Mouse (Mus musculus) neural tube, embryonic 14.5 days (tissue): ENCODE data around the gene Akt1. TPM values are rescaled to one million over a fixed set of nuclear protein-coding genes. Genes with fewer than 3 reads are reported as not detected.

Experiments used
- ATAC-seq: fragments of 200-750 bp; cut with Nextera tagmentation; 2 replicates; pipeline ENCODE4 v1.8.0; 2017; ENCODE audit warnings: low read depth, mild to moderate bottlenecking, moderate TSS enrichment, moderate library complexity
- H3K27ac ChIP-seq: fragments of 300-500 bp; sonication (generic); 2 replicates; pipeline ENCODE4 v1.5.1; 2014; ENCODE audit warnings: low read depth, mild to moderate bottlenecking, control low read depth, low read length, moderate library complexity, mixed read lengths
- H3K27me3 ChIP-seq: fragments of 300-500 bp; sonication (generic); 2 replicates; pipeline ENCODE4 v1.6.1; 2014; ENCODE audit warnings: low read length; ENCODE audit not compliant: control insufficient read depth, insufficient read depth
- H3K36me3 ChIP-seq: fragments of 300-500 bp; sonication (generic); 2 replicates; pipeline ENCODE4 v1.6.1; 2014; ENCODE audit warnings: low read length, mixed read lengths; ENCODE audit not compliant: control insufficient read depth, insufficient read depth
- H3K4me1 ChIP-seq: fragments of 300-500 bp; sonication (generic); 2 replicates; pipeline ENCODE4 v1.6.1; 2014; ENCODE audit warnings: low read length; ENCODE audit not compliant: control insufficient read depth, insufficient read depth
- H3K4me2 ChIP-seq: fragments of 300-500 bp; sonication (generic); 2 replicates; pipeline ENCODE4 v1.6.1; 2014; ENCODE audit warnings: mild to moderate bottlenecking, low read depth, low read length, control low read depth
- H3K4me3 ChIP-seq: fragments of 300-500 bp; sonication (generic); 2 replicates; pipeline ENCODE4 v1.5.1; 2014; ENCODE audit warnings: low read depth, low read length, control low read depth, mixed read lengths
- H3K9ac ChIP-seq: fragments of 300-500 bp; sonication (generic); replicated peaks from 2 replicates; pipeline ENCODE4 v1.6.1; 2014; ENCODE audit warnings: low read depth, mild to moderate bottlenecking, control low read depth, low read length, mixed read lengths
- H3K9me3 ChIP-seq: fragments of 300-500 bp; sonication (generic); 2 replicates; pipeline ENCODE4 v1.6.1; 2016; ENCODE audit warnings: low read length; ENCODE audit not compliant: control insufficient read depth
- WGBS: fragments of 180-500 bp; shearing (Covaris S2); extraction: QIAGEN DNeasy Blood & Tissue Kit; methylation state at CpG from one replicate; pipeline ENCODE4 v1.1.7; 2014; 5-methylcytosine and 5-hydroxymethylcytosine counted together
- polyA plus RNA-seq: library from polyadenylated mRNA; unstranded; fragments of >200 nt; fragmentation: Nextera tagmentation; extraction: Ambion mirVana; gene quantifications from 2 replicates; pipeline ENCODE4 v1.2.1, GENCODE M21; 2014

Gene Akt1
- polyA plus RNA-seq, 1 experiment from 2014 or later: 57.9 TPM

DNA sequence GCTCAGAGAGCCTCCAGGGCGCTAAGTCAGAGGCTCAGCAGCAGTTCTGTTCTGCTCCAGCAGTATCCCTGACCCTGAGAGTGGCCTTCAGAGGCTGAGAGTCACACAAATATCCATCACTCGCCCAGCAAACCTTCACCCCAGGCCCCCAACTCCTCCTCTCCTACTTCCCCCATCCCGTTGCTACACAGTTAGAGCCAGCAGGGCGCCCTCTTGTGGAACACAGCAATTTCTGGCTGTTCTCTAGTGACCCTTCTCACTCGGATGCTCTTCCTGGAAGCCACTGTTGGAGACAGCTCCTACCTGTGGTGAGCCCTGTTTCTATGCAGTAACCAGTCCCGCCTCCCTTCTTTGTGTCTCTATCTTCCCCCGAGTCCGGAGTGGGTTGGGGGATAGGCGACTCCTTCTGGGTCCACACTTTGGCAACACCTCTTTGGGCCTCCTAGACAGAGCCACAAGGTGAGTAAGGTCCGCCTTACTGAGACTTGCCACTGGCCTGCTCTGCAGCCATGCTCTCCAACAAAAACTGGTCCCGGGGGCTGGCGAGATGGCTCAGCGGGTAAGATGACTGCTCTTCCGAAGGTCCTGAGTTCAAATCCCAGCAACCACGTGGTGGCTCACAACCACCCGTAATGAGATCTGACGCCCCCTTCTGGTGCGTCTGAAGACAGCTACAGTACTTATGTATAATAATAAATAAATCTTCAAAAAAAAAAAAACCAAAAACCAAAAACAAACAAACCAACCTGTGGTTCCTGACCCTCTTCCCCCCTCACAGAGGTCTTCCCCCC is 756 bp upstream of the Akt1 start:
- Histone ChIP-seq H3K9me3 (no peaks in the 10 kb centered on the region), H3K27me3 (peaks cover 17% of the 10 kb centered on the region), H3K4me3 (0 out of 2 replicates have a peak overlapping the region, but pooled peaks have one; percentile 87), H3K4me1 (peaks cover 43% of the 10 kb centered on the region), H3K36me3 (no peaks in the 10 kb centered on the region), H3K9ac (no peak overlapping the region), H3K4me2 (peak overlapping the region; percentile 74; the same call in 1 of the 2 replicates), H3K27ac (peak overlapping the region; percentile 89)
- peak; percentile 50 for ATAC-seq
- WGBS: 15% methylated on average over 18 of the region's 18 CpGs

DNA sequence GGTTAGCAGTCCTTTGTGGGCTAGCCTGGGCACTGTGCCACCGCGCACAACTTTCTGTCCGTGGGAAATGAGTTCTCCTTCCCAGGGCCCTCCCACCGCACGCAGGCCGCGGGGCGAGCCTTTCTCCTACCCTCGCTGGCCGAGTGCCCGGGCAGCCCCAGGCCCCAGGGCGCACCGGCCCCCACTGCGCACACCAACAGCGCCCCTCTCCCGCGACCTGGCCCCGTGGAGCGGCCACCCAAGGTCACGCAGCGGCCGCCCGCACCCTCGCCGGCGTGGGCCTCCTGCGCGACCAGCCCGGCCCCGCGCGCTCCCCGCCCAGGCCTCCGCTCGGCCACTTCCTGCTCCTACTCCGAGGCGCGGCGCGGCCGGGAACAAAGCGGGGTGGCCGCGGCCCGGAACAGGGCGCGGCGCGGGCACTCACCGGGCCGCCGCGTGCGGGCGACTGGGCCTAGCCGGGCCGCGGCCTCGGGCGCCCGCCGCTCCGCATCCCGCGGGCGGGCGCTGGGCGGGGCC is 1.1 kb downstream of the Akt1 start:
- H3K27ac ChIP-seq: peak overlapping the region; percentile 89
- peak; percentile 5; the same call in 1 of the 2 replicates for ATAC-seq
- no peaks in the 10 kb centered on the region for H3K9me3 ChIP-seq
- peaks cover 12% of the 10 kb centered on the region; the same call in 1 of the 2 replicates for H3K36me3 ChIP-seq
- H3K4me3 ChIP-seq: peak overlapping the region; percentile 87
- H3K4me2 ChIP-seq: peak overlapping the region; percentile 74
- H3K4me1 ChIP-seq: peaks cover 32% of the 10 kb centered on the region
- H3K9ac ChIP-seq: peak overlapping the region; percentile 90
- WGBS: 0% methylated on average over 45 of the region's 68 CpGs
- 0 out of 2 replicates have a peak, but pooled peaks cover 2% of the 10 kb centered on the region for H3K27me3 ChIP-seq

DNA sequence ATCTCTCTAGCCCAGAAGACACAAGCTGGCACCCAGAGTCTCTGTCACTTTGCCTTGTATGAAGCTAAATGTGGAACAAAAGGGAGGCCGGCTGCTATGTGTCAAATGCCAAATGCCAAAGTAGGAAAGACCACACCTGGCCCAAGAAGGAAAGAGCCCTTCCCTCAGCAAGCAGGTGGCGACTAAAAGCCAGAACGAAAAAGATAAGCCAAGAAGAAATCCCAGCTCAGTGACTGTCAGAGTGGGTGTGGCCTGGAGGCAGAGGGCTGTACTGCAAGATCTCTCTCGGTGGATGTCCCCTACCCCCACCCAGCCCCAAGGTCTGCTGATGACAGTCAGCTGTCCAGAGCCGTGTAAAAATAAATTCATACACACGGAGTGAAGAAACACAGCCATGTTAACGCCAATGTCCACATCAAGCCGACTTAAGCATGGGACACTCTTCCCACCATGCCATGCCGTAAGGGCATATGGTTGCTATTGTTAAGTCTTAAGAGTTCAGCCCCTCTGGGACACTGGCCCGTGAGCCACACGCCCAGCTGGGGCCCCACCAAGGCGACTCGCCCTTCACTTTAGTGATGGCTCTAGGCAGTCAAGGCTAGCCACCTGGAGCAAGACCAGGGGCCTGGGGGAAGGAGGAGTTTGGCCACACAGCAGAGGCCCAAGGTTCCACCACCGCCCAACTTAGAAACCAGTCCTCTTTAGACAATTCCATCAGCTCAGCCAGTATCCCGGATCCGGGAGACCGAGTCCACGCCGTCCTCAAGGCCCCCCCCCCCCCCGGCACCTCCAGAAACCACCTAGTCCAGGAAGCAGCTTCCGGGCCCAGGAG is 1.7 kb downstream of the Akt1 start:
- Histone ChIP-seq H3K36me3 (peaks cover 19% of the 10 kb centered on the region; the same call in 1 of the 2 replicates), H3K4me2 (peak overlapping the region; percentile 74), H3K27ac (peak overlapping the region; percentile 89), H3K4me1 (peaks cover 34% of the 10 kb centered on the region), H3K27me3 (no peaks in the 10 kb centered on the region), H3K9ac (peak overlapping the region; percentile 90), H3K9me3 (no peaks in the 10 kb centered on the region), H3K4me3 (peak overlapping the region; percentile 87)
- WGBS: 5% methylated on average over 17 of the region's 21 CpGs
- peak; percentile 12; the same call in 1 of the 2 replicates for ATAC-seq

DNA sequence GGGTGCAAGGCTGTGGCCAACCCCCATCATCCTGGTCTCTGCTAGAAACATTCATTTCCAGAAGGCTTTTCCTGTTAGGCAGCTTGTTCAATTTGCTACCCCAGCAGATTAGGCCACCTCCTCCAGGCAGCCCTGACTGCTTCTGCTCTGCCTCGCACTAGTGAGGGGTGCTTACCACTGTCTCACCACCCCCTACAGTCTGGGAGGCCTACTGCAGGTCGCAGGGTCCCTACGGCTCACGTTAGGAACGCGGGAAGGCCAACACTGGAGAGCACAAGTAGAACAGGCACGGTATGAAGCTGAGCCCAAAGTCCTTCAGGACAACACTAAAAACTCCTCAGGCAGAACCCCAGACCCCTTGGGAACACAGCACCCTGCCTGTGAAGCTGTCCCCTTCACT is 2.8 kb downstream of the Akt1 start:
- Histone ChIP-seq H3K36me3 (peaks cover 22% of the 10 kb centered on the region; the same call in 1 of the 2 replicates), H3K9me3 (no peaks in the 10 kb centered on the region), H3K27ac (no peak overlapping the region), H3K4me1 (peaks cover 44% of the 10 kb centered on the region), H3K9ac (peak overlapping the region; percentile 90; the same call in 1 of the 2 replicates), H3K4me2 (peak overlapping the region; percentile 74), H3K27me3 (no peaks in the 10 kb centered on the region), H3K4me3 (peak overlapping the region; percentile 10; the same call in 1 of the 2 replicates)
- no peak for ATAC-seq
- WGBS: 80% methylated on average over 7 of the region's 7 CpGs

DNA sequence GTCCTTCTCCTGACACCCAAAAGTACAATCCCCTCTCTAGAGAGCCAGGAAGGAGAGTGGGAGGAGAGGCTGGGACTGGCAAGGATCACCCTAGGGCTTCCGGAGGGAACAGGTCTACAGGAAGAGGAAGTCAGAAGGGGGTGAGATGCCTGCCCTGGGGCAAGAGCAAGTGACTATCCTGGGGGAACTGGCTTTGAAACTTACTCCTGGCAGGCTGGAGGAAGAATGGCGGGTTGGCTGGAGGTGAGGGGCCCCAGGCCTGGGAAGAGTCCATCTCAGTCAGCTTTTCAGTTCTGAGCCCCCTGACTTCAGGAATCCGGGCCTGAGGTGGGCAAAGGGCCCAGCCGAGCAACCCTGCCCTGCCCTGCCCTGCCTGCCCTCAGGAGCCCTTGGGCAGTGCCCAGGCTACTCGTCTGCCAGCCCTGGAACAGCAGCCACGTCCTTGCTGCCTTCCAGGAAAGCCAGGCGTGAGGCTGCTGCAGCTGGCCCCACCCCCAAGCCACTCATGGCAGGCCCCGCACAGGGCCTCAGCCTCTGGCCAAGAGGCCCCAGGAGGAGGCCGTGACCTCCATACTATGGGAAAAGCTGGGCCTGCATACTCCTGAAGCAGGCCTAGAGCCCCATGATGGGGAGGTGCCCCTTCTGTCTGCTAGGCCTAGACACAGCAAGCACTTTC is 3.8 kb downstream of the Akt1 start:
- Histone ChIP-seq H3K27me3 (no peaks in the 10 kb centered on the region), H3K4me1 (peaks cover 54% of the 10 kb centered on the region), H3K9me3 (no peaks in the 10 kb centered on the region), H3K9ac (no peak overlapping the region), H3K36me3 (peaks cover 22% of the 10 kb centered on the region; the same call in 1 of the 2 replicates), H3K4me2 (peak overlapping the region; percentile 74; the same call in 1 of the 2 replicates), H3K27ac (no peak overlapping the region), H3K4me3 (no peak overlapping the region)
- no peak for ATAC-seq
- 43% methylated on average over 9 of the region's 9 CpGs for WGBS

DNA sequence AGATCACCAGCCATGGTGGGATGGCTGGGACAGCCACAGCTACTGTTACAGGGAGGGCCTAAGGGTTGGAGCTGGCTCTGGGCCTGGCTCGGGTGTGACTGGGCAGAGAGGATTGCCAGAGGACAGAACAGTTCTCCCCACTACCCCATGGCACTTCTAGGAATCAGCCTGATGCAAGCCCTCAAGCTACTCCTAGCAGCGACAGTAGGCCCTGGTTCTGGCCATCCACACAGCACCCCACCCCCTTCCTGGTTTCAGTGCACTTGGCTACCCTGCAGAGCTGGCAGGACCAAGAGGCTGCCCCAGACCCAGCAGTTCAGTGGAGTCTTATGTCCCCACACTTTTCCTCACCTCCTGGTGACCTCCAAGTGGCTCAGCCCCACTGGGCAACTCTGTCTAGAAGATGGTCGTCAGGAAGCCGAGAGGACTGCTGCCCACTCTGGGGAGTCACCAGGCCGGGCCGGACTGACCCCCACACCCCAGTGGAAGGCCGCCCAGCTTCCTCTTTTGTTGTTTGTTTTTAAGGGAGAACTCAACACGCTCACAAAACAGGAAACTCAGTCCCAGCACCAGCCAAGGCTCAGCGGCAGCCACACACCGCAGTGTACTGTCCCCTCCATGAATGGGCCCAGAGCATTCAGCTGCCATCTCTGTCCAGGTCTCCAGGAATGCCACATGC is 6.9 kb downstream of the Akt1 start:
- ATAC-seq: no peak
- H3K9me3 ChIP-seq: no peaks in the 10 kb centered on the region
- no peak overlapping the region for H3K9ac ChIP-seq
- H3K27me3 ChIP-seq: no peaks in the 10 kb centered on the region
- 0 out of 2 replicates have a peak overlapping the region, but pooled peaks have one; percentile 28 for H3K27ac ChIP-seq
- H3K4me1 ChIP-seq: peaks cover 76% of the 10 kb centered on the region
- no peak overlapping the region for H3K4me2 ChIP-seq
- H3K36me3 ChIP-seq: peaks cover 22% of the 10 kb centered on the region; the same call in 1 of the 2 replicates
- H3K4me3 ChIP-seq: no peak overlapping the region
- WGBS: 83% methylated on average over 10 of the region's 10 CpGs

DNA sequence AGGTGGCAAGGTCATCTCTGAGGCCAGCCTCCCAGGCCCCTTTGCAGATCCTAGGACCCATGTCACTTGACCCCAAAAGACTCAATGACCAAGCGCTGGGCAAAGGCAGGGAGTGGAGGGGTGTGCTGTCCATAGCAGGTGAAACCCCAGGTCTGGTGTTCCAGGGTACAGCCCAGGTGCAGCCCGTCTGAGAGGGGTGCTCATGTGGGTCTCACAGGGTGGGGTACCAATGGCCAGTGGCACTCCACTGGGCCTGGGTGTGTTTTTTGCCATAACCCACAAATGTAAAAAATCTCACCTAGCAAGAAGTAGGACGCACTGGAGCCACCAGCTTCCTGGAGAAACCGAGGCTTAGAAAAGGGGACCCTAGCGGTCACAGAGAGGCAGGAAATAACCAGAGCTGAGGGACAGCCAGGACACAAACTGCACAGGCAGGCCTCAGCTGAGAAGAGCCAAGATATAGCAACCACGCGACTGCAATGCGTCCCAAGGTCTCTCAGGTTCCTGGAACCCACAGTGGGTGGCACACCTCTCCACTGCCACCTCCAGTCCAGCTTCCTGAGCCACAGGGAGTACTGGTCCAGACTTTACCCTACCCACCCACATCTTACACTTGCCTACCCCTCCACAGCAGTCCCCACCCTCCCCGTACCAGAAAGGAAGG is 8.7 kb downstream of the Akt1 start:
- no peaks in the 10 kb centered on the region for H3K9me3 ChIP-seq
- ATAC-seq: no peak
- H3K27ac ChIP-seq: peak overlapping the region; percentile 88
- peaks cover 33% of the 10 kb centered on the region; the same call in 1 of the 2 replicates for H3K36me3 ChIP-seq
- H3K27me3 ChIP-seq: no peaks in the 10 kb centered on the region
- H3K9ac ChIP-seq: peak overlapping the region; percentile 28; the same call in 1 of the 2 replicates
- peaks cover 76% of the 10 kb centered on the region for H3K4me1 ChIP-seq
- WGBS: 88% methylated on average over 9 of the region's 9 CpGs
- H3K4me3 ChIP-seq: no peak overlapping the region
- no peak overlapping the region for H3K4me2 ChIP-seq
